Mouse (Mus musculus) cerebellum, adult 9-10 months (tissue): ENCODE data around the gene Bnip2.

ENCODE experiments used
- DNase-seq: peaks from one replicate; pipeline ENCODE4 v3.0.0; 2022

Bnip2 gene

DNA sequence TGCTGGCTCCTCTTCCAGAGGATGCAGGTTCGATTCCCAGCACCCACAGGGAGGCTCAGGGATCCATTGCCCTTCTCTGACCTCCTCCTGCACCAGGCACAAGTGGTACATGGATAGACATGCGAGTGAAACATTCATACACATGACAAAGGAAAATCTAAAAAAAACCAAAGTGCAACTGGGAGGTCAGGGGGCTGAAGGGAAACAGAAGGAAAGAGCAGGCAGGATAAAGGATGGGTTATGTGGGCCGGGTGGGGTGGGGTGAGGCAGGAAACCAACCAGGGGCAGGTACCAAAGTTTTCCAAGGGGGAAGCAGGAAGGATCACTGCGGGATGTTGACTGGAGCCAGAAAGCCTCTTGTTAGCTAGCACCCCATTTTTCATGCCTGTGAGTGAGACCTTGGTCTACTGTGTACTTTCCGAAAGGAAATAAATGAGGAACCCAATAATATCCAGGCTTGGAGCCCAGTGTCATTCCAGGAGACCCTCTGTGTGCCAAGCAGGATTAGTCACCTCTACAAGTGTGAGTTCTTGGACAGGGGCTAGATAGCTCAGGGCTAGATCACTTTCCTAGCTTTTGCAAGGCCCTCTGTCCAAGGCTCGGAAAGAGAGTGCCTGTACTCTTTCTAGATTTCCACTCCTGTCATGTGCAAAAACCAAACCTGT, 59.6 kb downstream of the Bnip2 start:
- no peak for DNase-seq

DNA sequence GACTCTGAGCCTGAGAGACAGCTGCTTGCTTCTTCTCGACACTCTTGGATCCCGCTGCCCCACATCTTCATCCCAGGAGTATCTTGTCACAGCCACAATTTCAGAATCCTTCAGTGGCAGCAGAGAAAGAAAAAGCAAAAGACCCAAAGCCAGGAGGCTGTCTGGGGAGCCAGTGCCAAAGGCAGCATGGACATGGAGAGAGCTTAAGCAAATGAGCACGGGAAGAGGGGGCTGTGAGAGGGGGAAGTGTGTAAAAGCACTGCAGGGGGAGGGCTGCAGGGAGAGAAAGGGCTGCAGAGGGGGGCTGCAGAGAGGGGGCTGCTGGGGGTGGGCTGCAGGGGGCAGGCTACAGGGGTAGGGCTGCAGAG, 60.1 kb downstream of the Bnip2 start:
- no peak for DNase-seq

DNA sequence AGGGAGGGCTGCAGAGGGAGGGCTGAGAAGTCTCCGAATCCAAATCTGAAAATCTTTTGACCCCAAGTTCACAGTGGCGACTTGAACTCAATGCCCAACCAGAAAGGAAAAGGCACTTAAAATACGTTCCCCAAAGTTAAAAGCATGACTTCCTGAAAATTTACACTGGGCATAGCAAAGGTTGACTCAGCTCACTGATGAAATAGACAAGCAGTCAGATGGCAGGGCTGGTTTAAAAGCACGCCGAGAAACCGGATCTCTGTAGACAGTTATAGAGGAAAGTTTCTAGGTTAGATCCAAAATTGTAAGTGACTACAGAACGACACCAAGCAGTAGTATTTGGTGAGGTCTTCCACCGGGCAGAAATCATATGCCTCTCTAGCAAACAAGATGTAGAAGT, 60.6 kb downstream of the Bnip2 start:
- no peak for DNase-seq

DNA sequence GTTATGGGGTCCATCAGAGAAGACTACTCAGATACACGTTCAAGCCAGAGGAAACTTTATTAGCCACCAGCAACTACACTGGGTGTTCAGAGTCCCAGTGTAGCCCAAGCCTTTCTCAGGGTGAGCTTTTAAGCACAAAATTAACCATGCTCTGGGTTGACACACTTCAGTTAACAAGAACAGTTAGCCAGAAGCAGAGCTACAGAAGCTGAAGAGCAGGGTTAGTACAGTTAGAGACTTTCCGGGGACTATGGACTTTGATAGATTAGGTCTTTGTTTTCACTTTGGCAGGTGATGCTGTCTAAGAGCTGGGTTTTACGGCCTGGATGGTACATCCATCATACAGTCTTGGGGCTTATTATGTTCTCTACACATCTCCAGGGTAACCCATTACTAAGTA, 63.5 kb downstream of the Bnip2 start:
- no peak for DNase-seq

DNA sequence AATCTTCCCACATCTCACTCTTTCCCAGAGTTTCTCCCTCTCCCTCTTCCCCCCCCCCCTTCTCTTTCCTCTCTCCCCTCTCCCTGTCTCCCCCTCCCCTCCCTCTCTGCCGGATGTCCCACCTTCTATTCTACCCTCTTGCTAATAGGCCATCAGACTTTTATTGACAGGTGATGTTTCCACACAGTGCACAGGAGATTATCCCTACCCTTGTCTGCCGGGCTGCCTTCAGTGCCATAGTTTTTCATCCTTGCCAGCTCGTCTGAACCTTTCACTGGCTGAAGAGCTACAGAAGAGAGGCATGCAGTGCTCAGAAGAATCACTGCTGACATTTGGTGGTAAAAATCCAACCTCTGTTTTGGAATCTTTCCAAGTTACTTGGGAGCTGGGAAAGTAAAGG, 64.1 kb downstream of the Bnip2 start:
- no peak for DNase-seq
